Mouse (Mus musculus) T-helper 17 cell (primary cell): ENCODE data around the gene Sgo2a.

Experiments used
- in situ Hi-C, 2 experiments: fragments of 300-600 bp; cut with MboI, MseI; formaldehyde crosslinking; loops; 1 replicate in 1 of 2; 2 replicates in 1 of 2; pipeline ENCODE4 v1.15.1; 2025; ENCODE audit warnings: high pct_unique_total_duplicates in 2 of 2

Sgo2a gene

DNA sequence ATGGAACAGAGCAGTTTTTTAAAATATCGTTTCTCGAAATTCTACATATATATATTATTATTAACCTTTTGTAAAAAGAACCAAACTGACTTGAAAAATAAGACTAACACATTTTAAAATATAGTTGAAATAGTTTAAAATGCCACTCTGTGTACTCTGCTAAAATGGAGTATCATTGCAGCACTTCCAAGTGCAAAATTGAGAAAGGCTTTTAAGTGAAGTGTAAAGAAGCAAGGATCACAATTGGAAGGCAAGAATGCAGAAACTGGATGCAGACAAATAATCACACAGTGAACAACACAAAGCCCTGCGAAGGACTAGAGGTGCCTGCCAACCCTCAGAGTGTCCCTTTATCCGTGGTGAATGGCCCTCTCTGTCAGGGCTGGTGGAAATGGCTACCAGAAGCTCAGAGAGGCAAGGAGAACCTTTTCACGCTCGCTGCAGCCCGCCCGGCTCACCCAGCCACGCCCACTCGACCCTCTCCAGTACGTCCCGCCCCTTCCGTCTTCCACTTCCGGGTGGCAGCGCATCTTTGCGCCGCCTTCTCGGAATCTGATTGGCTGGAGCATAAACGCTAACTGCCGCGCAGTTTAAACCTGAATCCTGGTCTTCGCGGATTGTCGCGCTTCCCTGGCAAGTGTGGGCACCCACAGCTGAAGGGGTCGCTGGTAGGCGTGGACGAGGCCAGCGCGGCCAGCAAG is at the start of gene Sgo2a:
Gene Sgo2a (plus strand): TSS at position 540 of the 701 bp plus-strand sequence.
- in situ Hi-C loops: loop anchor here in 1 of 2 experiments (5.0 kb wide), 1 partner anchor 33 kb away; no protein-coding TSS in a partner anchor

- in situ Hi-C loops: no loop called here
Observed at GRCm38 (mm10) chr1:57947552-57948347, 48.0 kb upstream of the Sgo2a start.

- in situ Hi-C loops: no loop called here
Observed at GRCm38 (mm10) chr1:57949195-57949594, 46.6 kb upstream of the Sgo2a start.

- in situ Hi-C loops: loop anchor here in 1 of 2 experiments (5.0 to 25.0 kb wide), 2 partner anchors 522 to 1013 kb away; partner anchors contain the start of genes Stradb and Trak2
Observed at GRCm38 (mm10) chr1:57949716-57950115, 46.1 kb upstream of the Sgo2a start.

GRCm38 (mm10) chr1:57952509-57952908 is 43.3 kb upstream of the Sgo2a start:
- in situ Hi-C loops: loop anchor here in 1 of 2 experiments (5.0 to 25.0 kb wide), 2 partner anchors 525 to 1010 kb away; partner anchors contain the start of genes Stradb and Trak2

DNA sequence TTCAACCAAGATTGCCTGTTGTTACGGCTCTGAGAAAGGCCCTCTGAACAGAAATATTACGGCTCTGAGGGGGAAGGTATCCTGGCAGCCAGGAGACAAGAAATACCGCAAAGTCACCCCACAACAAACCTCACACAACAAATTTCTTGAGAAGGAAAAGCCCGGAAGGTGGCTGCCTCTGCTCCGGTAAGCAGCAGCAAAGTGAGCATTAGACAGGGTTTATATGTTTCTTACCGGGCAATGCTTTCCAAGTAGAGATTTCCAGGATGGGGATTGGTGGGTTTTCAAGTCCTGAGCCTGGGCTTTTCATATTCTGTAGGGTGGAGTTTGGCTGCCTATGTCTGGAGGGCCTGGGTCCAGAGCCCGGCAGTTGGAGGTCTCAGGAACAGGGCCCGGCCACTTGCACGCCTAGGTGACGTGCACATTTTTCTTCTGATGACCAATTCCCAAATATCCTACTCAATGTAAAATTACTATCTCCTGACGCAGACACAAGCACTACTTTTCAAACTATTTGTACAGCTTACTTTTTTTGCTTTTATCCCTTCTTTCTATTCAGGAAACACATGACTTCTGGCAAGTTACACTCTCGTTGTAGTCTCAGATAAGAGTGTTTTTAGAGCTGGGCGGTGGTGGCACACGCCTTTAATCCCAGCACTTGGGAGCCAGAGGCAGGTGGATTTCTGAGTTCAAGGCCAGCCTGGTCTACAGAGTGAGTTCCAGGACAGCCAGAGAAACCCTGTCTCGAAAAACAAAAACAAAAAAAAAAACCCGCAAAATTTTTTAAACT is 42.0 kb upstream of the Sgo2a start:
- in situ Hi-C loops: loop anchor here in 1 of 2 experiments (5.0 to 25.0 kb wide), 2 partner anchors 526 to 1009 kb away; partner anchors contain the start of genes Stradb and Trak2

- in situ Hi-C loops: loop anchor here in 1 of 2 experiments (5.0 to 25.0 kb wide), 2 partner anchors 527 to 1008 kb away; partner anchors contain the start of genes Stradb and Trak2
Observed at GRCm38 (mm10) chr1:57954376-57954765, 41.4 kb upstream of the Sgo2a start.

DNA sequence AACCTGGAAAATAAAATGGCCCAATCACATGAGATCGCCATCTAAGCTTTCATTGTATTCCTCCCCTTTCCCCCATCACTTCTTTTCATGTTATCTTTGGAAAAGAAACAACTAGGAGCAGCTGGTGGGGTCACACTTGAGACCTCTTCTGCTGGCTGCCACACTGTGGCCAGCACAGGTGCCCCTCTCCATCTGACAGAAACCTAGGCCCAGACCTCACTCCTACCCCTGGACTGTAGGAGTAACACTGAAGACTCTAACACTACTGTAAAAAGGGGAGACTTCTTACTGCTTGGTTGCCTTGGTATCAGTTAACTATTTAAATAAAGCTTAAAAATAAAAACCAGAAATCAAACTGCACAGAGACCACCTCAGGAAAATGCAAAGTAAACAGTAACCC is 40.0 kb upstream of the Sgo2a start:
- in situ Hi-C loops: loop anchor here in 1 of 2 experiments (25.0 kb wide), 1 partner anchor 1007 kb away; the partner anchor contains the start of genes Stradb and Trak2

GRCm38 (mm10) chr1:57969327-57970271 is 26.2 kb upstream of the Sgo2a start:
- in situ Hi-C loops: loop anchor here in 1 of 2 experiments (25.0 kb wide), 1 partner anchor 993 kb away; the partner anchor contains the start of genes Stradb and Trak2

DNA sequence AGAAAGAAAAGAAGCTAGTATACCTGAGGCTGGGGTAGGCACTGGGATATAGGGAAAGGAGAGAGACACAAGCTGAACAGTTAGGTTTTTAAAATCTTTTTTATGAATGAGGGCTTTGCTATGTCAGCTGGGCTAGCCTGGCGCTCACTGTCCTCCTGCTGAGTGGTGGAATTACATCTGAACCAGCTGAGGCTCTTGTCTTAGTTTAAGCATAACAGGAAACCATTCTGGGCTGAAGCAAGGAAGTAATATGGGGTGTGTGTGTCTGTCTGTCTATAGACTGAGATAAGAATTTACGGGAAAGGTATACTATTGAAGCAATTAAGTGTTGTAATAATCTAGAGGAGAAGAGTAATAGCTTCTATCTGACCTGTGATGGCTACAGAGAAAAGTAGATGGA is 24.2 kb upstream of the Sgo2a start:
- in situ Hi-C loops: loop anchor here in 1 of 2 experiments (25.0 kb wide), 1 partner anchor 991 kb away; the partner anchor contains the start of genes Stradb and Trak2

DNA sequence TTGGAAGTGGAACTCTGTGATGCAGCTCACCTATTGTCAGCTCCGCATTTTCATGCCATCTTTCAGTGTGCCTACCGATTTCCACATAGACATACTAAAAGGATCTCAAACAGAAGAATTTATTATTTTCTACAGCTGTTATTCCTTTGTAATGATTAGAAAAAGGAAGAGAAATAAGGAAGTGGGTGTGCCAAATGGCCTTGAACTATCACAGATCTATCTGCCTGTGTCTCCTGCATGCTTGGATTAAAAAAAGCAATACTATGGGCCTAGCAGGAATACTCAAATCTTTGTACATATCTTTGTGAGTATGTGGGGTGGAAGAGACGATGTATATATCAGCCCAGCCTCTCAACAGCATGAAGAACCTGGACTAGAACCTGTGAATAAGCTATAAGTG is 18.9 kb upstream of the Sgo2a start:
- in situ Hi-C loops: no loop called here

GRCm38 (mm10) chr1:57989052-57989600 is 6.6 kb upstream of the Sgo2a start:
- in situ Hi-C loops: no loop called here

GRCm38 (mm10) chr1:57991277-57991676 is 4.5 kb upstream of the Sgo2a start:
- in situ Hi-C loops: no loop called here

GRCm38 (mm10) chr1:57996133-57996615 is 403 bp downstream of the Sgo2a start:
- in situ Hi-C loops: loop anchor here in 1 of 2 experiments (5.0 kb wide), 1 partner anchor 34 kb away; no protein-coding TSS in a partner anchor

- in situ Hi-C loops: loop anchor here in 1 of 2 experiments (5.0 kb wide), 1 partner anchor 36 kb away; no protein-coding TSS in a partner anchor
Observed at GRCm38 (mm10) chr1:57998146-57998545, 2.4 kb downstream of the Sgo2a start.

DNA sequence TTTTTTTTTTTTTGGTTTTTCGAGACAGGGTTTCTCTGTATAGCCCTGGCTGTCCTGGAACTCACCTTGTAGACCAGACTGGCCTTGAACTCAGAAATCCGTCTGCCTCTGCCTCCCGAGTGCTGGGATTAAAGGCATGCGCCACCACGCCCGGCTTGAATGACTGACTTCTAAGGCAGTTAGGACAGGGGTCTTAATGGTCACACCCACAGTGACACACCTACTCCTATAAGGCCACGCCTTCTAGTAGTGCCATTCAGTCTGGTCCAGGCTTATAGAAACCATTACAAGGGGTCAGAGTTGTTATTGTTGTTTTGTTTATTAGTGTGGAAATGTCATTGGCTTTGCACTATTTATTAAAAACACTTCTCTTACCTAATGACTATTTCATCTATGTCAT is 10.6 kb downstream of the Sgo2a start:
- in situ Hi-C loops: loop anchor here in 1 of 2 experiments (25.0 kb wide), 1 partner anchor 681 kb away; the partner anchor contains the start of gene Als2cr12

GRCm38 (mm10) chr1:58018856-58019255 is 23.1 kb downstream of the Sgo2a start, which contains the start of gene Kctd18:
TSS of gene Kctd18 (minus strand) at chr1:58018956.
- in situ Hi-C loops: loop anchor here in 1 of 2 experiments (25.0 kb wide), 1 partner anchor 668 kb away; the partner anchor contains the start of gene Als2cr12

DNA sequence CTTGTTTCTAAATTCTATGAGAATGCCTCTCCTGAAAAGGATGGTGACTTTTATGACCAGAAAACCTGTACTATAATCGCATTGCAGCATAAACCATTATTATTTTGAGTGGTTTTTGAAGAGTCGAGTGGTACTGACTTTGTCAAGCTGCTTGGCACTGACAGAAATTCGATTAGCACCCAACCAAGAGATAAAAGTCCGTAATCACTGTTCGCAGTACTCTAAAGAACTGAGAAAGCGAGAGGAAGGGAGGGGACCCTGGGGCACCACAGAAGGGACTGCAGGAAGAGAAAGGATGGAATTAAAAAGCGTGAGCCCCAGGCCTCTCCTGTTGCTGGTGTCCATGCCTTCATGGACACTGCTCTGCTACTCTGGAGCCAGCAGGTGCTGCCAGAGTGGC is 31.9 kb downstream of the Sgo2a start:
- in situ Hi-C loops: no loop called here

GRCm38 (mm10) chr1:58029636-58030117 is 33.9 kb downstream of the Sgo2a start, which contains the start of gene Aox1:
TSS of gene Aox1 (plus strand) at chr1:58029931.
- in situ Hi-C loops: loop anchor here (5.0 kb wide), 2 partner anchors 597 to 607 kb away; no protein-coding TSS in a partner anchor
